Mouse (Mus musculus): ENCODE data around the gene Gm7145. TPM values are rescaled to one million over a fixed set of nuclear protein-coding genes. Genes with fewer than 3 reads are reported as not detected.
"Not testable (repeated sequence)": the region's sequence is repeated elsewhere in the genome, so short reads cannot be mapped to it uniquely, and the experiment has no call there.

The Gm7145 gene
- total RNA-seq (2014; rRNA removed) (not detected in 2 replicates), polyA plus RNA-seq (2015; fragmentation: Nextera tagmentation; extraction: Ambion mirVana) (not detected in 2 replicates)

DNA sequence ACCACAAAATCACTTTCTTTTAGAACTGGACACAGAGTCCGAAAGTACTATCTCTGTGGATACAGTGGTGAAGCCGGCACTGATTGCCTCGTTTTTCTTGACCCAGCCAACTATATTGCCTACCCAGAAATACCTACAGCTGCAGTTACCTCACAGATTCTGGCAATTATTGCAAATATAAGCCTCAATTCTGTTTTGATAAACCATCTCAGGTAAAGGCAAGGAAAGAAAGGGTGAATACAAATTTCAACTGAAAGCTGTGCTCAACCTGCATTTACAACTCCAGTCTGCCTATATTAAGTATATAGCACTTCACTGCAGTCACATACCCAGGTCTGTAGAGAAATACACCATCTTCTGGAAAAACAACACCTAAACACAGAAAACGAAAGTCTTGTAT, at the start of gene Gm7145:
TSS of gene Gm7145 (plus strand) at position 301 of the 400 bp plus-strand sequence.
- Histone ChIP-seq H3K36me3 (ENCODE audit: insufficient read depth, low read length) (no peaks in the 10 kb centered on the region), H3K4me1 (ENCODE audit: insufficient read depth, low read length) (no peaks in the 10 kb centered on the region), H3K9me3 (ENCODE audit: low read length) (no peaks in the 10 kb centered on the region), H3K4me3 (ENCODE audit: low read length) (no peak within 1 kb of the TSS), H3K27ac (no peak within 1 kb of the TSS), H3K9ac (replicated peaks; ENCODE audit: low read length) (no peak within 1 kb of the TSS), H3K27me3 (ENCODE audit: insufficient read depth, low read length) (no peaks in the 10 kb centered on the region), H3K4me2 (ENCODE audit: low read depth, low read length) (no peak within 1 kb of the TSS)
- no peak for TF ChIP-seq CTCF (IDR thresholded peaks at IDR 0.05; ENCODE audit: low read depth)
- ATAC-seq (no peak), DNase-seq (ENCODE audit: low spot score) (no peak)
- WGBS: 77% methylated on average over 4 of the region's 4 CpGs

- not testable (repeated sequence) for DNase-seq (ENCODE audit: low spot score); ATAC-seq; H3K9ac ChIP-seq (replicated peaks; ENCODE audit: low read length); H3K27me3 ChIP-seq (ENCODE audit: insufficient read depth, low read length); H3K4me1 ChIP-seq (ENCODE audit: insufficient read depth, low read length); H3K9me3 ChIP-seq (ENCODE audit: low read length); H3K4me3 ChIP-seq (ENCODE audit: low read length); H3K4me2 ChIP-seq (ENCODE audit: low read depth, low read length); H3K27ac ChIP-seq; H3K36me3 ChIP-seq (ENCODE audit: insufficient read depth, low read length)
- WGBS: 73% methylated on average over 1 of the region's 1 CpGs
Measured at GRCm38 (mm10) chr1:117927715-117928114, 38.0 kb upstream of the Gm7145 start, which contains the start of gene Gm28168. Gm28168 (plus strand) TSS chr1:117928015.

GRCm38 (mm10) chr1:118003876-118004275, 38.1 kb downstream of the Gm7145 start:
- H3K4me3 ChIP-seq (ENCODE audit: low read length); DNase-seq (ENCODE audit: low spot score); H3K27me3 ChIP-seq (ENCODE audit: insufficient read depth, low read length); ATAC-seq; H3K27ac ChIP-seq; H3K9ac ChIP-seq (replicated peaks; ENCODE audit: low read length); H3K4me2 ChIP-seq (ENCODE audit: low read depth, low read length); H3K9me3 ChIP-seq (ENCODE audit: low read length); H3K4me1 ChIP-seq (ENCODE audit: insufficient read depth, low read length); H3K36me3 ChIP-seq (ENCODE audit: insufficient read depth, low read length): not testable (repeated sequence)

DNA sequence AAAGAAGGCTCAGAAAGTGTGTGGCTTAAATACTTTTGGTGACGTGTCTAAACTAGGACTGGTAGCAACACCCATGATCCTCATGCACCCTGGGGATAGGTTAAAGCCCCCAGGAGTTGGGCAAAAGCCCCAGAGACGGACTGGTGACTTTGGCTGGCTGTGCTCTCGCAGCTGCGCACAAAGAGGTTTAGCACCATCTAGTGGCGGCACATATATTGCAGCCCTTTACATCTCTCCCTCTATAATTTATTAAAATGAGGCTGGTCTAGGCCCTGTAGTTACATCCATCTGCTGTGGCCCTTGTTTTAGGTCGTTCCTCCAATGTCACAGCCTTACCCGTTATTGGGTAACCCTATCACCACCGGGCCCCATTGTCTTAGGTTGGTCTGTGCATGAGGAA, 47.0 kb downstream of the Gm7145 start:
- H3K9me3 ChIP-seq (ENCODE audit: low read length); H3K4me2 ChIP-seq (ENCODE audit: low read depth, low read length); ATAC-seq; H3K27ac ChIP-seq; H3K4me1 ChIP-seq (ENCODE audit: insufficient read depth, low read length); H3K9ac ChIP-seq (replicated peaks; ENCODE audit: low read length); H3K36me3 ChIP-seq (ENCODE audit: insufficient read depth, low read length); H3K27me3 ChIP-seq (ENCODE audit: insufficient read depth, low read length); H3K4me3 ChIP-seq (ENCODE audit: low read length); DNase-seq (ENCODE audit: low spot score): not testable (repeated sequence)
- peak; percentile 52 for TF ChIP-seq CTCF (IDR thresholded peaks at IDR 0.05; ENCODE audit: low read depth)
- WGBS: 30% methylated on average over 8 of the region's 8 CpGs

Other genes with a start within 250 kb of the Gm7145 start
- not detected in 2 replicates for gene B020011L13Rik, start 184.8 kb upstream of the Gm7145 start, total RNA-seq (2014; rRNA removed)
- not detected in 2 replicates for gene B020011L13Rik, start 184.8 kb upstream of the Gm7145 start, polyA plus RNA-seq (2015; fragmentation: Nextera tagmentation; extraction: Ambion mirVana)
- gene Gm28360, start 135.9 kb upstream of the Gm7145 start, total RNA-seq (2014; rRNA removed): not detected in 2 replicates
- gene Gm28360, start 135.9 kb upstream of the Gm7145 start, polyA plus RNA-seq (2015; fragmentation: Nextera tagmentation; extraction: Ambion mirVana): not detected in 2 replicates
- not detected in 2 replicates for gene Gm28168, start 37.9 kb upstream of the Gm7145 start, total RNA-seq (2014; rRNA removed)
- not detected in 2 replicates for gene Gm28168, start 37.9 kb upstream of the Gm7145 start, polyA plus RNA-seq (2015; fragmentation: Nextera tagmentation; extraction: Ambion mirVana)
- not detected in 2 replicates for gene Gm29106, start 210.6 kb downstream of the Gm7145 start, total RNA-seq (2014; rRNA removed)
- 0.14 TPM in 2 replicates for gene Gm29106, start 210.6 kb downstream of the Gm7145 start, polyA plus RNA-seq (2015; fragmentation: Nextera tagmentation; extraction: Ambion mirVana)

Measured in hindbrain, postnatal 0 days (tissue).